Mouse (Mus musculus) heart, embryonic 14.5 days (tissue): ENCODE data around the gene Sv2c. TPM values are rescaled to one million over a fixed set of nuclear protein-coding genes. Genes with fewer than 3 reads are reported as not detected.

Experiments
- ATAC-seq: fragments of 200-750 bp; cut with Nextera tagmentation; 2 replicates; pipeline ENCODE4 v1.8.0; 2017; ENCODE audit warnings: low read depth, moderate TSS enrichment; ENCODE audit not compliant: insufficient number of reproducible peaks, insufficient read depth, low FRiP score
- H3K27ac ChIP-seq, 2 experiments: fragments of 200-500 bp in 1 of 2; fragments of 300-500 bp in 1 of 2; sonication (generic) in 1 of 2; replicated peaks in 1 of 2; 2 replicates each; pipeline ENCODE4 v1.5.1; 2012 to 2014; ENCODE audit warnings: low read depth in 2 of 2, low read length in 2 of 2, control low read depth in 1 of 2, mild to moderate bottlenecking in 1 of 2, mixed read lengths in 1 of 2; ENCODE audit not compliant: control insufficient read depth in 1 of 2, insufficient read depth in 1 of 2
- H3K27me3 ChIP-seq: fragments of 300-500 bp; sonication (generic); 2 replicates; pipeline ENCODE4 v1.6.1; 2014; ENCODE audit warnings: mild to moderate bottlenecking, low read length, control low read depth; ENCODE audit not compliant: control insufficient read depth, insufficient read depth
- H3K36me3 ChIP-seq: fragments of 300-500 bp; sonication (generic); 2 replicates; pipeline ENCODE4 v1.6.1; 2014; ENCODE audit warnings: mild to moderate bottlenecking, control low read depth, low read length, mixed read lengths; ENCODE audit not compliant: control insufficient read depth, insufficient read depth
- H3K4me1 ChIP-seq, 2 experiments: fragments of 200-500 bp in 1 of 2; fragments of 300-500 bp in 1 of 2; sonication (generic) in 1 of 2; 2 replicates each; pipeline ENCODE4 v1.6.1; 2012 to 2014; ENCODE audit warnings: low read length in 2 of 2, control low read depth in 1 of 2, mixed read lengths in 1 of 2; ENCODE audit not compliant: control insufficient read depth in 2 of 2, insufficient read depth in 2 of 2
- H3K4me2 ChIP-seq: fragments of 300-500 bp; sonication (generic); 2 replicates; pipeline ENCODE4 v1.6.1; 2014; ENCODE audit warnings: mild to moderate bottlenecking, low read length
- H3K4me3 ChIP-seq, 2 experiments: fragments of 200-500 bp in 1 of 2; fragments of 300-500 bp in 1 of 2; sonication (generic) in 1 of 2; 2 replicates each; pipeline ENCODE4 v1.5.1; 2012 to 2014; ENCODE audit warnings: low read length in 2 of 2, mild to moderate bottlenecking in 2 of 2, control low read depth in 1 of 2, low read depth in 1 of 2, moderate library complexity in 1 of 2; ENCODE audit not compliant: control insufficient read depth in 1 of 2, insufficient read depth in 1 of 2
- H3K9ac ChIP-seq: fragments of 300-500 bp; sonication (generic); 2 replicates; pipeline ENCODE4 v1.6.1; 2014; ENCODE audit warnings: mild to moderate bottlenecking, low read length
- H3K9me3 ChIP-seq: fragments of 300-500 bp; sonication (generic); 2 replicates; pipeline ENCODE4 v1.6.1; 2016; ENCODE audit warnings: low read length, control low read depth; ENCODE audit not compliant: control insufficient read depth
- WGBS: fragments of 180-500 bp; shearing (Covaris S2); extraction: QIAGEN DNeasy Blood & Tissue Kit; methylation state at CpG from one replicate; pipeline ENCODE4 v1.1.7; 2014; 5-methylcytosine and 5-hydroxymethylcytosine counted together
- polyA plus RNA-seq: library from polyadenylated mRNA; unstranded; fragments of >200 nt; fragmentation: Nextera tagmentation; extraction: Ambion mirVana; gene quantifications from 2 replicates; pipeline ENCODE4 v1.2.1, GENCODE M21; 2014

The Sv2c gene
- 1.2 and 1.4 TPM in 2 replicates for polyA plus RNA-seq

GRCm38 (mm10) chr13:96132401-96132816, at the start of gene Sv2c:
Sv2c (minus strand) TSS chr13:96132577.
- Histone ChIP-seq H3K36me3 (no peaks in the 10 kb centered on the region), H3K4me1 (peaks cover 2 to 17% of the 10 kb centered on the region in 2 experiments; a peak in 2 of 4 replicates), H3K9ac (peak within 1 kb of the TSS; percentile 44; the same call in 1 of the 2 replicates), H3K4me3 (peak within 1 kb of the TSS; percentile 35 to 51), H3K9me3 (no peaks in the 10 kb centered on the region), H3K27me3 (peaks cover 75% of the 10 kb centered on the region), H3K4me2 (peak within 1 kb of the TSS; percentile 95), H3K27ac (no peak within 1 kb of the TSS)
- 0 out of 2 replicates have a peak, but pooled peaks have one; percentile 37 for ATAC-seq
- under 1% methylated on average over 40 of the region's 44 CpGs for WGBS

- no peaks in the 10 kb centered on the region for H3K9me3 ChIP-seq
- 0 out of 2 replicates have a peak overlapping the region, but pooled peaks have one; percentile 34 for H3K9ac ChIP-seq
- H3K36me3 ChIP-seq, result no peaks in the 10 kb centered on the region
- ATAC-seq, result peak; percentile 61; the same call in 1 of the 2 replicates
- peak overlapping the region; percentile 53 for H3K4me2 ChIP-seq
- H3K4me1 ChIP-seq, result peaks cover 5 to 6% of the 10 kb centered on the region in 2 experiments; a peak in 3 of 4 replicates
- H3K4me3 ChIP-seq, result peak overlapping the region; percentile 11 to 17; a peak in 2 of 4 replicates
- H3K27ac ChIP-seq, result peak overlapping the region; percentile 69 to 77
- 30% methylated on average over 13 of the region's 13 CpGs for WGBS
- H3K27me3 ChIP-seq, result no peaks in the 10 kb centered on the region
These were observed 48.3 kb upstream of the Sv2c start for GRCm38 (mm10) chr13:96180671-96181161.

GRCm38 (mm10) chr13:96175591-96176212, 43.3 kb upstream of the Sv2c start:
- 24% methylated on average over 8 of the region's 8 CpGs for WGBS
- Histone ChIP-seq H3K4me1 (peaks cover 4 to 10% of the 10 kb centered on the region in 2 experiments), H3K9me3 (no peaks in the 10 kb centered on the region), H3K27ac (peak overlapping the region; percentile 86 to 91), H3K36me3 (no peaks in the 10 kb centered on the region), H3K4me2 (peak overlapping the region; percentile 53), H3K4me3 (no peak overlapping the region), H3K9ac (no peak overlapping the region), H3K27me3 (no peaks in the 10 kb centered on the region)
- peak; percentile 91 for ATAC-seq

DNA sequence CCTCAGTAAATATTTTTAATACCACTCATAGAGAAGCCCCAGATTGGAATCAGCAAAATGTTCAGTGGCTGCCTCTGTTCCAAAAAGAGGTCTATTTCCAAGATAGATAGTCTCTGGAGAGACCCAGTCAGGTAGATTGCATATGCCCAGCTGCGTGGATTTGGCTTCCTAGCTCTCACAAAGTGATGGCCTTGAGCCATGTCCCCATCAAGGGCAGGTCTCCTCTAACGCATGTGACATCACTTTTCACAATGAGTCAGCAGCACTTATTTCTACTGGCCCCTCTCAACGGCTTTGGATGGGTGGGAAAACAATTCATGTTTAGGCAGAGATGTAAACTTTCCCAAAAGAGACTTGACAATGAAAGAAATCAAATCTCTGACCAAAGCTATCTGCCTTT, 41.3 kb upstream of the Sv2c start:
- no peak overlapping the region for H3K9ac ChIP-seq
- H3K4me3 ChIP-seq, result no peak overlapping the region
- no peak overlapping the region for H3K4me2 ChIP-seq
- H3K27me3 ChIP-seq, result no peaks in the 10 kb centered on the region
- ATAC-seq, result no peak
- H3K4me1 ChIP-seq, result peaks cover 2 to 10% of the 10 kb centered on the region in 2 experiments; a peak in 3 of 4 replicates
- WGBS, result 42% methylated on average over 3 of the region's 3 CpGs
- no peaks in the 10 kb centered on the region for H3K36me3 ChIP-seq
- H3K9me3 ChIP-seq, result no peaks in the 10 kb centered on the region
- H3K27ac ChIP-seq, result no peak overlapping the region

- H3K4me3 ChIP-seq, result no peak overlapping the region
- H3K36me3 ChIP-seq, result no peaks in the 10 kb centered on the region
- peaks cover 2 to 10% of the 10 kb centered on the region in 2 experiments; a peak in 3 of 4 replicates for H3K4me1 ChIP-seq
- no peak overlapping the region for H3K4me2 ChIP-seq
- H3K27me3 ChIP-seq, result no peaks in the 10 kb centered on the region
- no peaks in the 10 kb centered on the region for H3K9me3 ChIP-seq
- no peak overlapping the region for H3K27ac ChIP-seq
- H3K9ac ChIP-seq, result no peak overlapping the region
- no peak for ATAC-seq
- 77% methylated on average over 3 of the region's 3 CpGs for WGBS
These were observed 39.9 kb upstream of the Sv2c start for GRCm38 (mm10) chr13:96172290-96172689.

GRCm38 (mm10) chr13:96168991-96169665, 36.8 kb upstream of the Sv2c start:
- WGBS, result 58% methylated on average over 11 of the region's 11 CpGs
- H3K9me3 ChIP-seq, result no peaks in the 10 kb centered on the region
- no peak overlapping the region for H3K4me3 ChIP-seq
- H3K4me2 ChIP-seq, result no peak overlapping the region
- no peaks in the 10 kb centered on the region for H3K36me3 ChIP-seq
- H3K9ac ChIP-seq, result no peak overlapping the region
- H3K4me1 ChIP-seq, result peaks cover 0 to 2% of the 10 kb centered on the region in 2 experiments; a peak in 1 of 4 replicates
- H3K27ac ChIP-seq, result no peak overlapping the region
- H3K27me3 ChIP-seq, result no peaks in the 10 kb centered on the region
- no peak for ATAC-seq

DNA sequence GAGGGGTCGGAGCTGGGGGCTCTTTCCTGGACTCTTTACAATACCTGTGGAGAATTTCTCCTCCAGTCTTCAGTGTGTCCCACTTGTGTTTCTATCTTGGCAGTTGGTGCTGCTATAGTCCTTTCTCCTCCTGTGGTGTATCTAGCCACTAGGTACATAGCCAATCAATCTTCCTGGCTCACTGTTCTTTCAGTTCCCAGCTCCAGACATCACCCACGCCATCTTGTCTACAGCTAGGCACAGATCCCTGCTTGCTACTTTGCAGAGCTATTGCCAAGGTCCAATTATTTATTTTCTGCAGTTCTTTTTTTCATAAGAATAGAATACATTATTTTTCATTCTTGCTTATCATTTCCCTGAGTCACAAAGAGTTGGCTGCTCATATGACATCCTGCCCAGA, 34.2 kb upstream of the Sv2c start:
- H3K27me3 ChIP-seq, result no peaks in the 10 kb centered on the region
- H3K9ac ChIP-seq, result no peak overlapping the region
- H3K27ac ChIP-seq, result no peak overlapping the region
- H3K36me3 ChIP-seq, result no peaks in the 10 kb centered on the region
- no peak overlapping the region for H3K4me2 ChIP-seq
- no peak overlapping the region for H3K4me3 ChIP-seq
- no peak for ATAC-seq
- 79% methylated on average over 2 of the region's 2 CpGs for WGBS
- H3K9me3 ChIP-seq, result no peaks in the 10 kb centered on the region
- no peaks in the 10 kb centered on the region for H3K4me1 ChIP-seq
